19 mouse cellular contexts compared by ENCODE assay signal in genomic region chr6:48185311-48185710, GRCm38 (mm10).
"Had no signal": no experiment of that assay in that cellular context is flagged by ENCODE, and none has a peak within 500 bp of the region (broad histone marks: within the 10 kb centered on the region; RNA-seq: fewer than 3 reads in every experiment).

No protein-coding gene starts in this region.

- H3K4me2 ChIP-seq: lung, embryonic 15.5 days; midbrain, embryonic 11.5 days; midbrain, embryonic 13.5 days; midbrain, embryonic 15.5 days; neural tube, embryonic 12.5 days; stomach, embryonic 15.5 days had no signal

- H3K9me3 ChIP-seq: lung, embryonic 15.5 days; midbrain, embryonic 13.5 days; midbrain, embryonic 15.5 days; neural tube, embryonic 12.5 days; stomach, embryonic 15.5 days had no signal

- H3K4me1 ChIP-seq: lung, embryonic 15.5 days; megakaryocyte, embryonic 14.5 days; midbrain, embryonic 13.5 days; midbrain, embryonic 15.5 days; neural tube, embryonic 12.5 days; stomach, embryonic 15.5 days had no signal

- H3K27ac ChIP-seq: lung, embryonic 15.5 days; macrophage; midbrain, embryonic 13.5 days; midbrain, embryonic 15.5 days; neural tube, embryonic 12.5 days; stomach, embryonic 15.5 days; stomach, postnatal 0 days had no signal

- H3K27me3 ChIP-seq: lung, embryonic 15.5 days; midbrain, embryonic 13.5 days; midbrain, embryonic 15.5 days; neural tube, embryonic 12.5 days; stomach, embryonic 15.5 days had no signal

- H3K9ac ChIP-seq: liver, postnatal 0 days; lung, embryonic 15.5 days; midbrain, embryonic 13.5 days; midbrain, embryonic 15.5 days; neural tube, embryonic 12.5 days; stomach, embryonic 15.5 days had no signal

- H3K4me3 ChIP-seq: lung, embryonic 15.5 days; megakaryocyte, embryonic 14.5 days; midbrain, embryonic 13.5 days; midbrain, embryonic 15.5 days; neural tube, embryonic 12.5 days; stomach, embryonic 15.5 days had no signal

- H3K36me3 ChIP-seq: lung, embryonic 15.5 days; midbrain, embryonic 13.5 days; midbrain, embryonic 15.5 days; neural tube, embryonic 12.5 days; stomach, embryonic 15.5 days had no signal

- DNase-seq: liver, postnatal 0 days; lung, adult 2 months; lung, postnatal 14 days; lung, postnatal 36 days; right cerebral cortex, postnatal 25 days; right cerebral cortex, postnatal 4 days; spleen, adult 18-20 months; thymus, adult 2 months; thymus, postnatal 25 days; thymus, postnatal 4 days had no signal
